Mouse (Mus musculus): ENCODE measurements at regions not wholly inside any gene's neighbourhood (a gene's known extent, or its start where the extent isn't known, plus 50 kb on each side); places are given as distances from the start of the nearest gene placed in this dataset.

DNA sequence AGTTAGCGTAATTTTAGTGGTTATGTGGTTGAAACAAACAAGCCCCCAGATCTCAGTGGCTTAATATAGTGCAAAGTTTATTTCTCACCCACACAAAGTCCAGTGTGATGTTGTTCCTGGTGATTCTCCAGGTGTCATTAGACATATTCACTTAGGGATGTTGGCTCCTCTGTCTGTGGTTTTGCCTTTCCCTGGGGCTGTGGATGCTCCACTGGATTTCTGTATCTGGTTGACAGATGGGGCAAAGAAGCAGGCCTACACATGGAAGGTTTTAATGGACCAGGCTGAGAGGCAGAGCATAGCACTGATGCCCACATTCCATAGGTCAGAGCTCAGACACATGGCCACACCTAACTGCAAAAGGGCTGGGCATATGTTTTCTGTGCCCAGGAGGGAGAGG is 121.6 kb downstream of the Ttc32 start:
- no peak overlapping the region for H3K27ac ChIP-seq (ENCODE audit: insufficient read depth, low read depth)
- DNase-seq (ENCODE audit: extremely low read depth), result no peak
- no peaks in the 10 kb centered on the region for H3K36me3 ChIP-seq (replicated peaks in 1 of 2; ENCODE audit: control insufficient read depth in 1 of 2, insufficient read depth in 1 of 2, low read length in 1 of 2)
- in situ Hi-C loops (cut with MboI; ENCODE audit: low pct_ligation_motif_present, low pct_unique_long_range_greater_than_20kb, low sequenced_read_pairs), result no loop called here
- H3K4me2 ChIP-seq (ENCODE audit: insufficient read depth, low read depth, poor library complexity, severe bottlenecking), result no peak overlapping the region
- dilution Hi-C loops (cut with MboI; ENCODE audit: extremely low pct_ligation_motif_present, extremely low pct_unique_long_range_greater_than_20kb, low sequenced_read_pairs), result no loop called here
- H3K79me2 ChIP-seq (replicated peaks; ENCODE audit: control insufficient read depth, extremely low read depth, insufficient read depth, poor library complexity, severe bottlenecking), result no peaks in the 10 kb centered on the region
- H3K4me3 ChIP-seq (replicated peaks in 1 of 3; ENCODE audit: low read depth in 2 of 3, low read length in 2 of 3, poor library complexity in 1 of 3), result no peak overlapping the region
- no peaks in the 10 kb centered on the region for H3K27me3 ChIP-seq (replicated peaks)
- no peaks in the 10 kb centered on the region for H3K9me3 ChIP-seq (replicated peaks; ENCODE audit: low read length)
- TF ChIP-seq MAX (IDR thresholded peaks at IDR 0.05; ENCODE audit: low read length), result no peak
- H3K4me1 ChIP-seq (ENCODE audit: control insufficient read depth in 1 of 2, insufficient read depth in 2 of 2), result no peaks in the 10 kb centered on the region
- no peak overlapping the region for H3K9ac ChIP-seq (ENCODE audit: insufficient read depth, low read depth)

DNA sequence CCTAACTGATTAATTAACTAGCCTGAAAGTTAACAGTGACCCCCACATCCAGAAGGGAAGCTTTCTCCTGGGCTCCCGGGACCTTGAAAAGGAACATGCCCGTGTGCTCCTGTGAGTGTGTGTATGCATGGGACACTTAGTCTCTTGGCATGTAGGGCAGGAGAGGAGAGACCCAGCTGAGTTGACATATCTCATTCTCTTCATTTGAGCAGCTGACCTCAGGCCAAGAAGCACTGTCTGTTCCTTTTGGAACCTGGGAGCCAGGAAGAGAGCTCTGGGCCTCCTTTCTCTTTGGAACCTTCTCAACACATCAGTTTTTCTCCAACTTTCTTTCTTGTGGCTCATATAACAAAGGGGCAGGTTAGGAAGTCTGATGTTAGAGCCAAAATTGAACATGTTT is 124.7 kb downstream of the Ttc32 start:
- DNase-seq (ENCODE audit: extremely low read depth), result no peak
- H3K79me2 ChIP-seq (replicated peaks; ENCODE audit: control insufficient read depth, extremely low read depth, insufficient read depth, poor library complexity, severe bottlenecking), result no peaks in the 10 kb centered on the region
- H3K9ac ChIP-seq (ENCODE audit: insufficient read depth, low read depth), result no peak overlapping the region
- in situ Hi-C loops (cut with MboI; ENCODE audit: low pct_ligation_motif_present, low pct_unique_long_range_greater_than_20kb, low sequenced_read_pairs) (no loop called here), dilution Hi-C loops (cut with MboI; ENCODE audit: extremely low pct_ligation_motif_present, extremely low pct_unique_long_range_greater_than_20kb, low sequenced_read_pairs) (no loop called here)
- no peaks in the 10 kb centered on the region for H3K36me3 ChIP-seq (replicated peaks in 1 of 2; ENCODE audit: control insufficient read depth in 1 of 2, insufficient read depth in 1 of 2, low read length in 1 of 2)
- H3K27me3 ChIP-seq (replicated peaks), result no peaks in the 10 kb centered on the region
- H3K4me1 ChIP-seq (ENCODE audit: control insufficient read depth in 1 of 2, insufficient read depth in 2 of 2), result no peaks in the 10 kb centered on the region
- no peaks in the 10 kb centered on the region for H3K9me3 ChIP-seq (replicated peaks; ENCODE audit: low read length)
- H3K27ac ChIP-seq (ENCODE audit: insufficient read depth, low read depth), result no peak overlapping the region
- TF ChIP-seq RCOR1 (conservative IDR thresholded peaks at IDR 0.05; ENCODE audit: low read depth, low read length) (no peak), ZC3H11A (IDR thresholded peaks at IDR 0.05; ENCODE audit: low read depth, low read length) (no peak), GABPA (IDR thresholded peaks at IDR 0.05; ENCODE audit: insufficient replicate concordance, low read depth, low read length) (no peak), MEF2A (IDR thresholded peaks at IDR 0.05; ENCODE audit: borderline replicate concordance, low read depth, low read length) (no peak), RAD21 (IDR thresholded peaks at IDR 0.05; ENCODE audit: low read depth, low read length) (no peak)
- H3K4me2 ChIP-seq (ENCODE audit: insufficient read depth, low read depth, poor library complexity, severe bottlenecking), result no peak overlapping the region
- no peak overlapping the region for H3K4me3 ChIP-seq (replicated peaks in 1 of 3; ENCODE audit: low read depth in 2 of 3, low read length in 2 of 3, poor library complexity in 1 of 3)

DNA sequence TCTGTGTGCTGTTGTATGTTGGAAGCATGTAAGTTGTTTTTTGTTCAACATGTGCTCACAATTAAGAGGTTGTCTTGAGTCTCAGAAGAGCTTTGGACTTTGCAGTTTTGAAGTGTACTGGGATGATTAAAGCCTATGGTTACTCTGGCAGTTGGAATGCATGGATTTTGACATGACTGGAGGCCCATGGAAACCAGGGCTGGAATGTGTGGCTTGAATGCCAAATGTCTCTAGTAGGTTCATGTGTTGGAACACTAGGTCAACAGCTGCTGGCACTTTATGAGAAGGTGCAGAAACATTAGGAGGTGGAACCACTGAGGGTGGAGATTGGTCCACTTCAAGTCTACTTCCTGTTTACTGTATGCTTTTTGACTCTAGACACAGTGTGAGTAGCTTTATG is 127.0 kb downstream of the Ttc32 start:
- Histone ChIP-seq H3K4me2 (ENCODE audit: insufficient read depth, low read depth, poor library complexity, severe bottlenecking) (no peak overlapping the region), H3K9ac (ENCODE audit: insufficient read depth, low read depth) (no peak overlapping the region), H3K4me1 (ENCODE audit: control insufficient read depth in 1 of 2, insufficient read depth in 2 of 2) (no peaks in the 10 kb centered on the region), H3K36me3 (replicated peaks in 1 of 2; ENCODE audit: control insufficient read depth in 1 of 2, insufficient read depth in 1 of 2, low read length in 1 of 2) (no peaks in the 10 kb centered on the region), H3K4me3 (replicated peaks in 1 of 3; ENCODE audit: low read depth in 2 of 3, low read length in 2 of 3, poor library complexity in 1 of 3) (no peak overlapping the region), H3K27ac (ENCODE audit: insufficient read depth, low read depth) (no peak overlapping the region), H3K27me3 (replicated peaks) (no peaks in the 10 kb centered on the region), H3K79me2 (replicated peaks; ENCODE audit: control insufficient read depth, extremely low read depth, insufficient read depth, poor library complexity, severe bottlenecking) (no peaks in the 10 kb centered on the region), H3K9me3 (replicated peaks; ENCODE audit: low read length) (no peaks in the 10 kb centered on the region)
- in situ Hi-C loops (cut with MboI; ENCODE audit: low pct_ligation_motif_present, low pct_unique_long_range_greater_than_20kb, low sequenced_read_pairs), result no loop called here
- dilution Hi-C loops (cut with MboI; ENCODE audit: extremely low pct_ligation_motif_present, extremely low pct_unique_long_range_greater_than_20kb, low sequenced_read_pairs), result no loop called here
- TF ChIP-seq MXI1 (IDR thresholded peaks at IDR 0.05; ENCODE audit: low read depth, low read length) (no peak), PAX5 (IDR thresholded peaks at IDR 0.05; ENCODE audit: low read length) (no peak), EP300 (IDR thresholded peaks at IDR 0.05; ENCODE audit: low read length) (no peak), ELF1 (IDR thresholded peaks at IDR 0.05; ENCODE audit: low read depth, low read length) (no peak), JUN (IDR thresholded peaks at IDR 0.05; ENCODE audit: insufficient read depth, low read depth, low read length) (no peak), MEF2A (IDR thresholded peaks at IDR 0.05; ENCODE audit: borderline replicate concordance, low read depth, low read length) (no peak), KAT2A (IDR thresholded peaks at IDR 0.05; ENCODE audit: insufficient replicate concordance, low read length) (no peak), MYC (IDR thresholded peaks at IDR 0.05; ENCODE audit: low read depth, low read length) (no peak), MAZ (IDR thresholded peaks at IDR 0.05; ENCODE audit: low read depth, low read length) (no peak), GABPA (IDR thresholded peaks at IDR 0.05; ENCODE audit: insufficient replicate concordance, low read depth, low read length) (no peak), CTCF (conservative IDR thresholded peaks at IDR 0.05 in 1 of 2, IDR thresholded peaks at IDR 0.05 in 1 of 2; ENCODE audit: low read depth in 2 of 2, low read length in 2 of 2) (no peak), POLR2A (IDR thresholded peaks at IDR 0.05; ENCODE audit: low read depth, low read length) (no peak), UBTF (IDR thresholded peaks at IDR 0.05; ENCODE audit: low read depth, low read length) (no peak), ETS1 (conservative IDR thresholded peaks at IDR 0.05; ENCODE audit: low read depth, low read length) (no peak), JUND (conservative IDR thresholded peaks at IDR 0.05; ENCODE audit: low read depth, low read length) (no peak), USF1 (IDR thresholded peaks at IDR 0.05; ENCODE audit: low read depth, low read length) (no peak), POLR2AphosphoS2 (IDR thresholded peaks at IDR 0.05; ENCODE audit: low read depth, low read length) (no peak), ZC3H11A (IDR thresholded peaks at IDR 0.05; ENCODE audit: low read depth, low read length) (no peak), NELFE (IDR thresholded peaks at IDR 0.05; ENCODE audit: low read depth, low read length) (no peak)
- DNase-seq (ENCODE audit: extremely low read depth), result no peak
